Mouse (Mus musculus) limb, embryonic 11.5 days (tissue): ENCODE results near the gene Lnp1. TPM values are rescaled to one million over a fixed set of nuclear protein-coding genes. Genes with fewer than 3 reads are reported as not detected.

Source experiments
- ATAC-seq: fragments of 200-750 bp; cut with Nextera tagmentation; 2 replicates; pipeline ENCODE4 v1.8.0; 2017; ENCODE audit warnings: low read depth; ENCODE audit not compliant: insufficient number of reproducible peaks, low FRiP score, low TSS enrichment
- DNase-seq: peaks from one replicate; pipeline ENCODE4 v3.0.0-alpha.2; 2015; ENCODE audit warnings: low spot score
- H3K27ac ChIP-seq: fragments of 300-500 bp; sonication (generic); replicated peaks from 2 replicates; pipeline ENCODE4 v1.5.1; 2014; ENCODE audit warnings: low read depth, mild to moderate bottlenecking, low read length
- H3K27me3 ChIP-seq: fragments of 300-500 bp; sonication (generic); 2 replicates; pipeline ENCODE4 v1.6.1; 2014; ENCODE audit warnings: mild to moderate bottlenecking, low read length, mixed read lengths; ENCODE audit not compliant: control insufficient read depth, insufficient read depth
- H3K36me3 ChIP-seq: fragments of 300-500 bp; sonication (generic); 2 replicates; pipeline ENCODE4 v1.6.1; 2014; ENCODE audit warnings: mild to moderate bottlenecking, low read length, moderate library complexity, mixed read lengths; ENCODE audit not compliant: control insufficient read depth, insufficient read depth
- H3K4me1 ChIP-seq: fragments of 300-500 bp; sonication (generic); 2 replicates; pipeline ENCODE4 v1.6.1; 2014; ENCODE audit warnings: low read length, mixed read lengths; ENCODE audit not compliant: control insufficient read depth, insufficient read depth
- H3K4me2 ChIP-seq: fragments of 300-500 bp; sonication (generic); 2 replicates; pipeline ENCODE4 v1.6.1; 2014; ENCODE audit warnings: low read depth, mild to moderate bottlenecking, moderate library complexity; ENCODE audit not compliant: severe bottlenecking
- H3K4me3 ChIP-seq: fragments of 300-500 bp; sonication (generic); 2 replicates; pipeline ENCODE4 v1.5.1; 2014; ENCODE audit warnings: low read depth, low read length
- H3K9ac ChIP-seq: fragments of 300-500 bp; sonication (generic); 2 replicates; pipeline ENCODE4 v1.6.1; 2014; ENCODE audit warnings: mild to moderate bottlenecking, low read length
- H3K9me3 ChIP-seq: fragments of 300-500 bp; sonication (generic); 2 replicates; pipeline ENCODE4 v1.6.1; 2016; ENCODE audit warnings: low read length; ENCODE audit not compliant: control insufficient read depth
- WGBS: fragments of 180-500 bp; shearing (Covaris S2); extraction: QIAGEN DNeasy Blood & Tissue Kit; methylation state at CpG from one replicate; pipeline ENCODE4 v1.1.7; 2014; 5-methylcytosine and 5-hydroxymethylcytosine counted together
- polyA plus RNA-seq: library from polyadenylated mRNA; unstranded; fragments of >200 nt; fragmentation: Nextera tagmentation; extraction: Ambion mirVana; gene quantifications from 2 replicates; pipeline ENCODE4 v1.2.1, GENCODE M21; 2014

Lnp1 gene
- polyA plus RNA-seq, 1 experiment from 2014 or later = not detected

DNA sequence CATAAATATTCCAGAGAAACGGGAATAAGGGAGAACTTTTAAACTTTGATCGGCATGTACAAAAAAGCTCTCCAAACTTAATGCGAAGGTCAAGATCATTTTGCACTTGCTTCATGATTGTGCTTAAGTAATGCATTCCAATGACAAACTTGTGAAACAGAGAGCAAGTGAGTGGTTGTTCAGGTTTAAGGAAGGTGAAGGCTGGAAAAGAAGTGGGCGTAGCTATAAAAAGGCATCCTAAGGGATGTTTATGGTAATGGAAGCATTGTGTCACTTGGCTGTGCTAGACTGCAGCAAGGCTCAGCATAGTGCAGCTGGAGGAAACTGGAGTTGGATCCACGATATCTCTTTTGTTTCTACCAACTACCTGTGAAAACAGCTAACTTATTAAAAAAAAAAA is 36.3 kb downstream of the Lnp1 start:
- H3K27me3 ChIP-seq = no peaks in the 10 kb centered on the region
- H3K9ac ChIP-seq = no peak overlapping the region
- H3K27ac ChIP-seq = no peak overlapping the region
- H3K9me3 ChIP-seq = no peaks in the 10 kb centered on the region
- ATAC-seq = no peak
- H3K36me3 ChIP-seq = no peaks in the 10 kb centered on the region
- 90% methylated on average over 5 of the region's 5 CpGs for WGBS
- H3K4me1 ChIP-seq = no peaks in the 10 kb centered on the region
- DNase-seq = no peak
- H3K4me2 ChIP-seq = no peak overlapping the region
- H3K4me3 ChIP-seq = no peak overlapping the region

DNA sequence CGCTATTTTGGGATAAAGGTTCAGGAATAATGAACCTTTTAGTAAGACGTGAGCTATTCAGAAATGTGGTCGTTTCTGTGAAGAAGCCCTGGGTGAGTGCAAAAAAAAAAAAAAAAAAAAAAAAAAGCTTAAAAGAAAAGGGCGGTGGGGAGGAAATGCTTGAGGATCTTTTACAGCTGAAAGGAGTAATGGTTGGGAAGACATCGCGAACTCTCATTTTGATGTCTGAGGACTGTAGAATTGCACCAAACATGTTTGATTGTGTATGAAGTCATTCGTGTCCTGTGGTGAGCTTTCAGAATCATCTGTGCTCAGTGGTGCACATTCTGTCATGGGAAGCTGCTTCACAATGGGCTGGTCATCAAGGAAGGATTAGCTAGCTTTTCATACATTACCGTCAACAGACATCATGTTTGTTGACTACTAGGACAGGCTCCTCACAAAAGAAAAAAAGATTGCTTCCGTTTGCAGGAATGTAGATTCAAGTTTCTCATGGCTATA is 41.2 kb downstream of the Lnp1 start:
- Histone ChIP-seq H3K9me3 (no peaks in the 10 kb centered on the region), H3K36me3 (no peaks in the 10 kb centered on the region), H3K4me1 (no peaks in the 10 kb centered on the region), H3K27ac (no peak overlapping the region), H3K4me2 (peak overlapping the region; percentile 62), H3K4me3 (peak overlapping the region; percentile 39), H3K9ac (no peak overlapping the region), H3K27me3 (no peaks in the 10 kb centered on the region)
- 30% methylated on average over 9 of the region's 9 CpGs for WGBS
- DNase-seq (no peak), ATAC-seq (no peak)

DNA sequence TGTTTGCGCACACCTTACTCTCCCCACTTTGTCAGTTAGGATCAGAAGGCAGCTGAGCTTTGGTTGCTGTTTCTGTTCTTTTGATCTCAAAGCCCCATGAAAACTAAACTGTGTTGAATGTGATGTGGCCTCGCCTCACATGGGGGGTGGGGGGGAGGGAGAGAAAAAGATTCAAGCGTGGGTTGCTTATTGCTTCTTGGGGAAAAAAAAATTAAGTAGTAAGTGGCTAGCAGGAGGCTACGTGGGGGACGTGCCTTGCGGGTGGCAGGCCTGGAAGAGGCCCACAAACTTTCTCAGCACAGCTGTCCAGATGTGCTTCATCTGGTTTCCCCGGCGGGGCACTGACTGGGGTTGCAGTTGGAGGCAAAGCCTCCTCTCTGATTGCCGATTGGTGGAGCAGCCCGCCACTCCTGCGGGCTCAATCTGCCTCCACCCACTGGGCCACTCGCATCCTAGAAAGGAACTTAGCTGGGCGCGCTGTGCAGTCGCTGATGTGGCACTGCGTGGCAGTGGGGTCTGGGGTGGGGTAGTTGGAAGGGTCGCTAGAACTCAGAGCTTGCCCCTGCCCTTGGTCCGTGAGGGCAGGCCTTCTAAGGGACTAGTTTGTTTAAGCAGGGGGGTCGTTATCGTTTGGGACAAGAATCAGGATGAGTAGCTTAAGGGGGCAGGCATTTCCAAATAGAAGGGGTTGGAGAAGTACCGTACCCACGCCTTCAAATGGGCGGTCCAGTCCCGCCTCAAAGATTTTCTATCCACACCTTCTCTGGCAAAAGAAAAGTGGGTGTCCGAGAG is 41.8 kb downstream of the Lnp1 start, which contains the start of gene Tmem45a:
Tmem45a (minus strand) TSS at position 343 of the 792 bp plus-strand sequence.
- ATAC-seq (peak; percentile 100), DNase-seq (peak; percentile 92)
- 4% methylated on average over 25 of the region's 25 CpGs for WGBS
- no peak within 1 kb of the TSS for H3K27ac ChIP-seq
- H3K9ac ChIP-seq = peak within 1 kb of the TSS; percentile 27
- H3K36me3 ChIP-seq = no peaks in the 10 kb centered on the region
- peak within 1 kb of the TSS; percentile 62 for H3K4me2 ChIP-seq
- H3K27me3 ChIP-seq = no peaks in the 10 kb centered on the region
- no peaks in the 10 kb centered on the region for H3K4me1 ChIP-seq
- H3K4me3 ChIP-seq = peak within 1 kb of the TSS; percentile 39
- H3K9me3 ChIP-seq = no peaks in the 10 kb centered on the region

DNA sequence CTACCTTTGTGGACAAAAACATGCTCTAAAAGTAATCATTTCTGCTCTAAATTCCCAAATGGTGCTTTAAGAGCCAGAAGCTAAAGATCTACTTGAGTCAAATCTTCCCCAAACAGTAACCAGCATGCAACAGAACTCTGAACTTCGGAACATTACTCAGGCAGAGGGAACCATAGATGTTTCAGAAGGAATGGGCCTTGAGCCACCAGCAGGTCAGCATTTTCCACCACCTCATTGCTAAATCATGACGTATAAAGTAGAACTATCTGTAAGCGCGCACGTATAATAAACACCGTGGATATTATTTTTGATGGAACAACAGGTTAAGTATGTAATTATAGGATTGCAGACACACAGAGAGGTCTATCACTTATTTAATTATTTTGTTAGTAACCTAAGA is 43.0 kb downstream of the Lnp1 start:
- 94% methylated on average over 6 of the region's 6 CpGs for WGBS
- H3K4me1 ChIP-seq = no peaks in the 10 kb centered on the region
- H3K9ac ChIP-seq = no peak overlapping the region
- H3K27ac ChIP-seq = no peak overlapping the region
- no peak for DNase-seq
- no peaks in the 10 kb centered on the region for H3K27me3 ChIP-seq
- H3K4me3 ChIP-seq = no peak overlapping the region
- H3K36me3 ChIP-seq = no peaks in the 10 kb centered on the region
- no peak for ATAC-seq
- no peak overlapping the region for H3K4me2 ChIP-seq
- H3K9me3 ChIP-seq = no peaks in the 10 kb centered on the region

DNA sequence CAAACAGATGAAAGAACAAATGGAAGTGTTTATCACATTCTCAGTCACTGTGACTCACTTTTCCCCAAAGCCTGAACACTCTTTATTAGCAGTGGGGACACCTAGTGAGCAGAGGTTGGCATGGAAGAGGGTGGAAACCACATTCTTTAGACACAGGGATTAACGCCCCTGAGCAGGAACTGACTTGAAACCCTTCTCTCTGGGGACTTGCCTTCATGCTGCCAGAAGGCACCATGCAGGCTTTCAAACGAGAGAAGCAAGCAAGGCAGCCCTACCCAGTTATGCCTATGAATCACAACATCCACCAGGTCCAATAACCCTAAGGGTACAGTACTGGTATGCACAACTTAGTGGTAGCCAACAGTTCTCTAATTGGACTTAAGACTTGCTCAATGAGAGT is 54.5 kb downstream of the Lnp1 start:
- no peak overlapping the region for H3K4me2 ChIP-seq
- ATAC-seq (no peak), DNase-seq (no peak)
- no peaks in the 10 kb centered on the region for H3K4me1 ChIP-seq
- H3K27ac ChIP-seq = no peak overlapping the region
- no peak overlapping the region for H3K9ac ChIP-seq
- no peak overlapping the region for H3K4me3 ChIP-seq
- 37% methylated on average over 2 of the region's 2 CpGs for WGBS
- no peaks in the 10 kb centered on the region for H3K27me3 ChIP-seq
- H3K9me3 ChIP-seq = no peaks in the 10 kb centered on the region
- H3K36me3 ChIP-seq = no peaks in the 10 kb centered on the region

DNA sequence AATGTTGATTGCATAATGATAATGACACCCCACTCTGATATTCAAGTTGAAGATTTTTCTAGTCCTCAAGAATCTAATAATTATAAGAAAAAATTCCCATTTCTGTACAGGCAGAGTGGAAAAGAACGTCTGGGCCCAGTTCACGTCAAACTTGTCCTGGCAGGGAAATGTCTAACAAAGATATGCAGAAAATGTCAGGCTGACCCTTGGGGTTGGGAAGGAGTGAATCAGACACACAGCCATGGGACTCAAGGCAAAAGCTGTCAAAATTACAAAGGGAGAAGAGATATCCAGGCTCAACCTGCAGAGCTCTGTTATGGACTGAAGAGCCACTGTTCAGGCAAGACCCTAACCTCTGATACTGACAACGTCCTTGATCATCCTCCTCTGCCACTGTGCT is 57.4 kb downstream of the Lnp1 start:
- H3K4me1 ChIP-seq = no peaks in the 10 kb centered on the region
- H3K4me2 ChIP-seq = no peak overlapping the region
- ATAC-seq = no peak
- no peaks in the 10 kb centered on the region for H3K9me3 ChIP-seq
- DNase-seq = no peak
- no peak overlapping the region for H3K27ac ChIP-seq
- no peaks in the 10 kb centered on the region for H3K36me3 ChIP-seq
- no peak overlapping the region for H3K9ac ChIP-seq
- 69% methylated on average over 3 of the region's 3 CpGs for WGBS
- H3K27me3 ChIP-seq = no peaks in the 10 kb centered on the region
- H3K4me3 ChIP-seq = no peak overlapping the region

DNA sequence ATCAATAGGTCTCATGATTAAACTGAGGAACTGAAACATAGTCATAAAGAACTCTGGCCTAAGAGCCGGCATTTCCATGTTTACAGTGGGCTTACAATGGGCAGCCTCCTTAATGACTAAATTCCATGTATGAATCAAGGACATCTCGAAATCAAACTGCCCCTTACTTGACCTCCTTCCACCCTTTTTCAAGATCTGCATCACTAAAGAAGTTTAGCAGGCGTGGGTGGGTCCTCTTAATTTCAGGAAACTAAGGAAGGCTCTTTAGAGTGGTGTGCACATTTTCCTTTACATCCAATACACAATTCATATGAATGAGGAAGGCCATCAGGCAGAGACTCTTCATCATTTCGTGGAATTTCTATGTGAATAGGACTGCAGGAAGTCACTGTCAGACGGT is 59.5 kb downstream of the Lnp1 start:
- H3K4me1 ChIP-seq = no peaks in the 10 kb centered on the region
- H3K4me3 ChIP-seq = no peak overlapping the region
- no peaks in the 10 kb centered on the region for H3K9me3 ChIP-seq
- no peak for ATAC-seq
- DNase-seq = no peak
- no peaks in the 10 kb centered on the region for H3K36me3 ChIP-seq
- 89% methylated on average over 5 of the region's 5 CpGs for WGBS
- H3K9ac ChIP-seq = no peak overlapping the region
- no peak overlapping the region for H3K4me2 ChIP-seq
- H3K27ac ChIP-seq = no peak overlapping the region
- H3K27me3 ChIP-seq = no peaks in the 10 kb centered on the region

DNA sequence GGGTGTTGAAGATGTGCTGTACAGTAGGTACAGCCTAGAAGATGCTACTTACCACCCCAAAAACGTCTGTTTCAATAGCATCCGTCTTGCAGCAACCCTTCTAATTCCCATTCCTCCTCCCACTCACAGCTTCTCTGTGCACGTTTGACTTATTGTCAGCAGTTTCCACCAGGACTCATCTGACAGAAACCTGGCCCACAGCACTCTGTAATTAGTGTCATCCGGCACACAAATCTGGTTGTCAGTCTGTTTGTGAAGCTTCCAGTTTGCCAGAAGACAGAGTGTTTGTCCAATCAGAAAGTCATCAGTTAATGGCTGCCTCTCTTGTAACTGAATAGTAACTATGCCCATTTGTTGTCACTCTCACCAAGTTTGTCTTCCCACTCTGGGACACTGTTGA is 60.3 kb downstream of the Lnp1 start:
- Histone ChIP-seq H3K36me3 (no peaks in the 10 kb centered on the region), H3K4me2 (no peak overlapping the region), H3K9me3 (no peaks in the 10 kb centered on the region), H3K4me1 (no peaks in the 10 kb centered on the region), H3K27ac (no peak overlapping the region), H3K27me3 (no peaks in the 10 kb centered on the region), H3K9ac (no peak overlapping the region), H3K4me3 (no peak overlapping the region)
- ATAC-seq (no peak), DNase-seq (no peak)
- 73% methylated on average over 4 of the region's 4 CpGs for WGBS
